Mouse (Mus musculus): ENCODE results near the gene Lypd8.
"Not testable (repeated sequence)": the region's sequence is repeated elsewhere in the genome, so short reads cannot be mapped to it uniquely, and the experiment has no call there.

The Lypd8 gene

GRCm38 (mm10) chr11:58378763-58379278, at the start of gene Lypd8:
Gene Lypd8 (plus strand): TSS chr11:58379043.
- DNase-seq: peak; percentile 78

DNA sequence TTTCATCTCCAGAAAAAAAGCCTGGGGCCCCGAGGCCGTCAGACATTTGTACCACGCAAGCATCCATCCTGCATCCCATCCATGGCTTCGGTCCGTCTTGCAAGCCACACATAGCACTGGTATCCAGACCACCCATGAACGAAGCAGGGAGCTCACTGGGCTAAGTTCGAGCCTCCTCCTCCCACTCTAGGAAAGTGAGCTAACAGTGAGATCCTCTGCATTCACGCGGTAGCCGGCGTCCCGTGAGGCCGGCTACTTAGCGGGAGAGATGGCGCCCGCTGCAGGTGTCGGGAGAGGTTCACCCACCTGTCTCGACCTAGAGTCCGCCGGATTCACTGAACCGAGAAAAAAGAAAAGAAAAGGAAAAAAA, 49.0 kb upstream of the Lypd8 start:
- DNase-seq: no peak

DNA sequence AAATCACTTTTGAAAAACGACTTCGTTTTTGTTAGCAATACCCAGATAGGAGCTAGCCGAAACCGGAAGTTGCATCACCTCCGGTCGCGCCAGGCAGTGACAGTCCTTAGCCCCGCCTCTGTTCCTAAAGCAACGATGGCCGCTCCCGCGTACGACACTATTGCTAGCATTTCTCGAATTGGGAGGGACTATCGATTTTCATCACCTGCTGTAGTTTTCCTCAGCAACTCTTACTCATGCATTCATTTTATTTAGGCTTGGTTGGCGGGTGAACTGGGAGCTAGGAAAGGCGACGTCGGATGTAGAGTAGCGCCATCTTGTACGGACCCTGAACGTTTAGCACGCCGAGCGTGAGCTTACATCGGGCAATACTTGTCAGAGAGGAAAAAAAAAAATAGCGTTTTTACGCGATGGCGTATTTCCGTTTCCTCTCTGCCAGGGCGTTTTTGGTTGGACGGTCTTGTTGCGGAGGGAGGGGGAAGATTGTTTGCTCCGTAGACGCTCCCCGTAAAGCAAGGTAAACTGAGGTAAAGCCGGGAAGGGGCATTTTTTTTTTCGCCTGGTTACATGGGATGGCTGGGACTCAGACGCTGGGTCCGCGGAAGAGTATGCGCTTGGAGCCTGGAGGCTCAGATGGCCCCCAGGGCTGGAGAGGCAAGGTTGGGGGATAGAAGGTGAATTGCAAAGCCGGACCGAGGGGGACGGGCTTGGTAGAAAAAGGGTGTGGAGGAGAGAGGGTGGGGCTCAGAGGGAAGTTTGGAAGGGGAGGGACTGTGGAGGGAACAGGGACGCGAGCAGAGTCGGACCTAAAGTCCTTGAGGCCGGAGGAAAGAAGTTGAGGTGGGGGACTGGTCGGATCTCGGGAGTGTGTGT, 48.3 kb upstream of the Lypd8 start, which contains the start of the genes Zfp672 and Sh3bp5l:
Gene Zfp672 (minus strand): TSS at position 64 of the 873 bp plus-strand sequence.
Gene Sh3bp5l (plus strand): TSS at position 449 of the 873 bp plus-strand sequence.
- DNase-seq: peak; percentile 99

- no peak for DNase-seq
These were observed 47.7 kb upstream of the Lypd8 start for GRCm38 (mm10) chr11:58331149-58331495.

DNA sequence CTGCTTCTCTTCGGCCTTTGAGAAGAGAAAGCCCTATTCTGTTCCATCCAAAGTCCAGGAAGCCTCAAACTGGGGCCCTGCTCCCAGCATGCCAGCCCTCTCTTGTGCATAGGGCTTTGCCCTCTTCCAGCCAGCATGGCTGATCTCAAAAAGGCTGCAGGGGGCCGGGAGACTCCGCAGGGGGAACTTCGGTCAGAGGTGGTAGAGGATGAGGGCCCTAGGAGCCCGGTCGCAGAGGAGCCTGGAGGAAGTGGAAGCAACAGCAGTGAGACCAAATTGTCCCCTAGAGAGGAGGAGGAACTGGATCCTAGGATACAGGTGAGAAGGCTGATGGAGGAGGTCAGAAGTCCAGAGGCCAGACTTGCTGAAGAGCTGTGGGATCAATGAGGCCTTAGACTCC, 47.3 kb upstream of the Lypd8 start:
- DNase-seq: peak; percentile 91

GRCm38 (mm10) chr11:58334746-58335145, 44.1 kb upstream of the Lypd8 start:
- DNase-seq: peak; percentile 95

- DNase-seq: peak; percentile 91
These were observed 32.1 kb upstream of the Lypd8 start for GRCm38 (mm10) chr11:58346745-58347144.

- DNase-seq: no peak
These were observed 28.2 kb upstream of the Lypd8 start for GRCm38 (mm10) chr11:58350628-58351027.

GRCm38 (mm10) chr11:58351179-58351578, 27.7 kb upstream of the Lypd8 start:
- DNase-seq: no peak

- no peak for DNase-seq
These were observed 25.9 kb upstream of the Lypd8 start for GRCm38 (mm10) chr11:58352681-58353548.

GRCm38 (mm10) chr11:58353709-58354108, 25.1 kb upstream of the Lypd8 start:
- DNase-seq: no peak

DNA sequence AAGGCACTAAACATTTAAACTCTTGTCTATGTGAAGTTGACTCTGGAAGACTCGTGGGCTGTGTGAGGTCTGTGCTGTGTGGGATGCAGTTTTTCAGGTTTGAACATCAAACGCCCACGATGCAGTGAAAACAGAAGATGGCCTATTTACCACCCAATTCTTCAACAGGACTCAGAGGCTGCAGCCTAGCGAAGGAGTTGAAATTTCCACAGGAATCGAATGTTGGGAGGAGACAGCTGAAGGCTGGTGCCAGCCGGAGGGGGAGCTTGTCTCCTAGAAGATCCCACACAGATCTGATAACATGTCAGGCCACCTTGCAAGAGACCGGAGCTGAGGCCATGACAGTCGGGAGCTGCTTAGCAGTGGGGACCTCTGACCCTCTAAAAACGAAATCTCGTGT, 24.4 kb upstream of the Lypd8 start:
- DNase-seq: no peak

- DNase-seq: no peak
These were observed 23.9 kb upstream of the Lypd8 start for GRCm38 (mm10) chr11:58354927-58355326.

DNA sequence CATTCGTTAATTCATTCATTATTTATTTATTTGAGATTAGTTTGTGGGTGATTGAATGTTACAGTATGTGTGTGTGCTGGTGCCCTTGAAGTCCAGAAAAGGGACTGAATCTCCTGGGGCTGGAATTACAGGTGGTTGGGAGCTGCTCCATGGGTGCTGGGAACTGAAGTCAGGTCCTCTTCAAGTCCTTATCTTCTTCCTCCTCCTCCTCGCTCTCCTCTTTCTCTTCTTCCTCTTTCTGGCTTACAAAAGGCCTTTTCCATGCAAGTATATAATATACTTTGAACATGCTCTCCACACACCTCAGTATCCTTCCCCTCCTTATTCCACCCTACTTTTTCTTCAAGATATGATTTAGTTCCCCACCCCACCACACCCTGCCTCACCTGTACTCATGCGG, 21.8 kb upstream of the Lypd8 start:
- no peak for DNase-seq

DNA sequence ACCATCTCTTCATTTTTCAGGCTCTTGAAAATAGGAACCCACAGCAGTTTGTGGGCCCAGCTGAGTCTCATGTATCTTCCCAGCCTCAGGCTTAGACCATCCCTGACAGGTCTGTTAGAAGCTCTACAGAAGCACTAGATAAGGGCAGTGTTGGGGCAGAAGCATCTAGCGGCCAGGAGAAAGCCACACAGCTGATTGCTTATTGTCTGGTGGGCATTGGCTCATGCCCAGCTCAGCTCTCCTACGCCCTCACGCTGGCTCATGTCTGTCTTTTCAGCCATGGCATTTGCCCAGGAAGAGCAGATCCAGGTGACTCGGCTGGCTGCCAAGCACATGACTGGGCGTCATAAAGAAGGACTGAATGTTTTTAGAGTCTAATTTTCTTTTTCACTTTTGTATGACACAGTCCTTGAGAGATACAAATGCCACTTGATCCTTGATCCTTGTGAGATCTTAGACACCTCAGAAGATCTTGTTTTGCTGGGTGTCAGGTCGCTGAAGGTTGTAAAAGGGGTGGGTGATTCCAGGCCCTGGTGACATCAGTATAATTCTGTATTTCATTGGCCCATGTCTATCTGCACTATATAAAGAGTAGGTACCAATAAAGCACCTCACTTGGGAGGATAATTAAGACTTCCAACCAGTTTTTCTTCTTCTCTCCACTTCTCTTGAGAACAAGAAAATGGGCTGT, 20.9 kb upstream of the Lypd8 start:
- DNase-seq: no peak

- not testable (repeated sequence) for DNase-seq
These were observed 16.3 kb upstream of the Lypd8 start for GRCm38 (mm10) chr11:58362562-58362961.

DNA sequence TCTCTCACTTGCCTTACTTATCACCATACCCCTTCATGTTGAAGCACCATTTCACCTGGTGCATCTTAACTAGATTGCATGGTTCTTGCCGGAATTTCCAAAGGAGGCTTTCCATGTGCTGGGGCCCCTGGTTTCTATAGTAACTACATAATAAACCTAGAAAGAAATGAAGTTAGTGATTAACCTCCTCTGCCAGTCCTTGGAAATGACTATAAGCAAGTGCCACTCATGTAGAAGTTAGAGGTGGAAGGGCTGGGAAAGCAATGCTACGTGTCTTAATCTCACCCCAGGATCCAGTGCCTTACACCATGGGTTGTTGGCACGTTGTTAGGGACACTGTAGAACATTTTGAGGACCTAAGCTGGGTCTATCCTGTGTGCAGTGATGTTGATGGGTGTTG, 14.4 kb upstream of the Lypd8 start:
- no peak for DNase-seq

DNA sequence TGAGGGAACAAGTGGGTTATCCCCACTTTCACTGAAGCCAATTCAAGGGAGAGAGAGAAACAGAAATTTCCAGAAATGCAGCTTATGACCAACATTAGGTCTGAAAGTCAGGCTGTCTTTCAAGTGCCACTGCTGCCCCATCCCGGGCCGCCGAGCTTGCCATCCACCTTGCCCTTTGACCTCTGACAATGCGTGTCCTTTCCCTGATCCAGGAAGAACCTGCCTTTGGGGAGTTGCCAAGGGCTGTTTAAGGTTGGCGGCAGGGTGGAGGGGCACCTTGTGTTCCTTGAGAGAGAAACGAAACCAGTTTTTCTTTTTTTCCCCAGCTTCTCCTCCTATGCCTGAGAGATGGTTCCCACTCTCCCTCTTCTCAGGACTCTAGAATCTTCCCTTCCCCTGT, 12.7 kb upstream of the Lypd8 start:
- DNase-seq: not testable (repeated sequence)

DNA sequence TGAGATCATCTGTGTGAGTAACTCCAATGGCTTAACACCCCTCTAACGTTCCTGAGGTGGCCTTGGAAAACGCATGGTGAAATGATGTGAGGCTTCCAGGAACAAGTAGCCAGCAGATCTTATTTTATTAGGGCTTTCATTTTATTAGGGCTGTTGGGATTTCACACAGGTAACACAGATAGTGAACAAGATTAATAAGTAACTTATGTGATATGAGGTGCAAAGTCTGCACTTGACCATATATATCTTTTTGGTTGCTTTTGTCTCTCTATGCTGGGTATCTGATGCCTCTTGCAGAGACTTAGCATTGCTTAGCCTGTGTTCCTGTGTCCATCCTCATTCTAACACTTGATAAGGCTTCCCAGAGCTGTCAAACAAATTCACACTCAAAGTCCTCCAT, 1.6 kb upstream of the Lypd8 start:
- DNase-seq: no peak

- no peak for DNase-seq
These were observed 1.2 kb upstream of the Lypd8 start for GRCm38 (mm10) chr11:58377686-58378085.

- no peak for DNase-seq
These were observed 673 bp downstream of the Lypd8 start for GRCm38 (mm10) chr11:58379516-58379915.

GRCm38 (mm10) chr11:58382471-58382870, 3.6 kb downstream of the Lypd8 start:
- DNase-seq: no peak
